Mouse (Mus musculus) G1E (cell line): ENCODE data around the gene Adarb2.

Experiments
- CTCF ChIP-seq: IDR thresholded peaks from 2 replicates; pipeline ENCODE4 v1.5.1; 2012; ENCODE audit warnings: low read depth, low read length, inconsistent platforms, mixed read lengths
- GATA1 ChIP-seq: IDR thresholded peaks from 2 replicates; pipeline ENCODE4 v1.6.1; 2012; ENCODE audit warnings: borderline replicate concordance, low read length, inconsistent platforms, mixed read lengths

DNA sequence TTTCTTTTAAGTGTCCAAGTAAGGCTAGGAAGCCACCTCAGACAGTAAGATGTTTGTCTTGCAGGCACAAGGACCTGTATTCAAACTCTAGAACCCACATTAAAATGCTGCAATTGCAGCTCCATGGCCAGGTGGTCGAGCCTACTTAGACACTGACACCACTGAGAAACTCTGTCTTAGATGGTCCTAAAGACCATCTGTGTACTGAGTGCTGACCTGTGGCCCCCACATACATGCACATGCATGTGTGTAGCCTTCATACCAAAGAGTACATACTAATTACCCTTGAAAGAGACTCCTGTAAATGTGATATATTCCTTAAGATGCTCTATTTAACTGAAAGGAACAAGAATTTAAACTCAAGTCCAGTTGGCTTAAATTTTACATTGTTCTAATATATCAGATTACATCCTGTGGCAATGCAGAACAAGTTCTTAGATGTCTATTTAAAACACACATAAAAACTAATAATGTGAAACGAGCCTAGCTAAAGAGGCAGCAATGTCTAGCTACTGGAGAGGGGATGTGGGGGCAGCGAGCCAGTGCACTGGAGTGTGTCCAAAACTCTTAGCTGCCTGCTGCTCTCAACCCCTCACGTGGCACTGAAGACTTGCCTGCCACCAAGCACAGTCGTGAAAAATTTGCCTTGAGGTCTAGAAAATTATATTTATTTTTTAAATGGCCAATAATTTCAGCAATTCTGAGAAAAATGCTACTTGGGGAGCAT is 534.6 kb downstream of the Adarb2 start:
- TF ChIP-seq CTCF (no peak), GATA1 (no peak)
